Mouse (Mus musculus): ENCODE data around the gene Olfr262. TPM values are rescaled to one million over a fixed set of nuclear protein-coding genes. Genes with fewer than 3 reads are reported as not detected.

Olfr262 gene
- polyA plus RNA-seq (2012; fragmentation: generic; extraction: Trizol): not detected

DNA sequence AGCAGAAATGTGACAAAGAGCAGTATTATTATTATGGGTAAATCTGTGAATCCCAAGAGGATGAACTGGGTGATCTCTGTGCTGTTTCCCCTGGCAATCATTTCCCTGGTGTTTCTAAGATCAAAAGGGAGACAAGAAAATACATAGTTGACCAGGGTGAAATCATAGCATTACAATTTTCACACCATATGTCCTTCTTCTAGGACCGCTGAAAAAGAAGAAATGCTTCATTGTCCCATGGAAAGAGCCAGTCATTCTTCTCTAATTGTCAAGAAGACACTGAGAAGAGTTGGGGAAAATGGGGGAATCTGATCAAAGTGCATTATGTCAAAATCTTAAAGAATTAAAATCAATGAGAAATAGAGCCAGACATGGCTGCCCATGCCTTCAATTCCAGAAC lies at the start of gene Olfr262:
Gene Olfr262, minus strand, starts transcription at position 101 of the 400 bp plus-strand sequence.

DNA sequence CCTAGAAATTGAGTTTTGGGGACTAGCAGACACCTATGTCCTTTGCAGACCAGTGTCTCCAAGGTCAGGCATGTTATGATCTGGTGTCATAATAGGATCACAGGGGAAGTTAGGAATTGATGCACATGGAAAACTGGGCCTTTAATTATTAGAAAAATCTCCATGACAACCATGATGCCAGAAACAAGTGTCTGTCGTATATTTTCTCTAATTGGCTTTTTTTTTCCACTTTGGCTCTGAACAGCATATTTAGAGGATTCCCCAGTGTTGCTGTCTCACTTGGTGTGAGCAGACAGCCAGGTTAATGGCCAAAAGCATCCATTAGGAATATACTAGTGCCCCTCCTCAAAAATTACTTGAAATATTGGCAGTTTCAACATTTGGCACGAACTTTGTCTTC lies 38.1 kb upstream of the Olfr262 start, which contains the start of gene Olfr1434:
Gene Olfr1434, plus strand, starts transcription at position 301 of the 400 bp plus-strand sequence.

DNA sequence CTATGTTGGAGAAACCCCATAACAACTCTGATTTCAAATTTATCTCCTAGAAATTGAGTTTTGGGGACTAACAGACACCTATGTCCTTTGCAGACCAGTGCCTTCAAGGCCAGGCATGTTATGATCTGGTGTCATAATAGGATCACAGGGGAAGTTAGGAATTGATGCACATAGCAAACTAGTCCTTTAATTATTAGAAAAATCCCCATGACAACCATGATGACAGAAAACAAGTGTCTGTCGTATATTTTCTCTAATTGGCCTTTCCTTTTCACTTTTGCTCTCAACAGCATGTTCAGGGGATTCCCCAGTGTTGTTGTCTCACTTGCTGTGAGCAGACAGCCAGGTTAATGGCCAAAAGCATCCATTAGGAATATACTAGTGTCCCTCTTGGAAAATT lies 19.3 kb upstream of the Olfr262 start, which contains the start of gene Olfr235:
Gene Olfr235, plus strand, starts transcription at position 301 of the 400 bp plus-strand sequence.

DNA sequence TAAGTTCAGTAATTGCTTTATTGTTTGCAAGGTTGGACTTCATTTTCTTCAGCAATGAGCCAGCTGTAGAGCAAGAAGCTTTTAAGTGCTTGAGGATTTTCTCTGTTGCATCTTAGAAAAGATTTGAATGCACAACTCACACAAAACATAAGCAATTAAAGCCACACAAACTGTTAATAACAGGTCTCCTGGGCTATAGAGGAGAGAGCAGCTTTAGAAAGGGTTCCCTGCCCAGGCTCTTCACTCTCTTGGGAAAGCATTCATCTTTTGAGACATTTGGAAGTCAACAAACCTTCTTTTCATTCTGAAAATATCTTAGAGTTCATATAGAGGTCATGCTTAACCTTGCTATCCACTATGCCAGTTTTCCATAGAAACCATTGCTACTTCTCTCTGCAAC lies 9.0 kb downstream of the Olfr262 start, which contains the start of gene Olfr1432:
Gene Olfr1432, minus strand, starts transcription at position 101 of the 400 bp plus-strand sequence.

DNA sequence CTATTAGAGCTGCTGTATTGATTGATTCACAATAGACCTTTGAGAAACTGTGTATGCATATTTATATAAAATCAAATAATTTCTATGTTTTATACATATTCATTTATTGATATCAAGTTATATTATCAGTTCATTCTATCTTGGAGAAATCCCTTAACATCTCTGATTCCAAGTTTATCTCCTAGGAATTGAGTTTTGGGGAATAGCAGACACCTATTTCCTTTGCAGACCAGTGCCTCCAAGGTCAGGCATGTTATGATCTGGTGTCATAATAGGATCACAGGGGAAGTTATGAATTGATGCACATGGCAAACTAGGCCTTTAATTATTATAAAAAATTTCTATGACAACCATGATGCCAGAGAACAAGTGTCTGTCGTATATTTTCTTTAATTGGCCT lies 41.1 kb downstream of the Olfr262 start, which contains the start of gene Olfr1431:
Gene Olfr1431, plus strand, starts transcription at position 301 of the 400 bp plus-strand sequence.

Other genes starting within 250 kb of the Olfr262 start
- under 1 TPM in 1 of 2 experiments, not detected in 1; 0.02 TPM for gene Olfr1423, start 200.3 kb downstream of the Olfr262 start, polyA plus RNA-seq (2012; fragmentation: generic; extraction: Trizol)
- gene Olfr1424, start 179.0 kb downstream of the Olfr262 start, polyA plus RNA-seq (2012; fragmentation: generic; extraction: Trizol): not detected
- not detected for gene Olfr1425, start 163.9 kb downstream of the Olfr262 start, polyA plus RNA-seq (2012; fragmentation: generic; extraction: Trizol)
- gene Olfr1426, start 149.6 kb downstream of the Olfr262 start, polyA plus RNA-seq (2012; fragmentation: generic; extraction: Trizol): not detected
- gene Olfr1427, start 138.3 kb downstream of the Olfr262 start, polyA plus RNA-seq (2012; fragmentation: generic; extraction: Trizol): not detected
- not detected for gene Olfr1428, start 125.8 kb downstream of the Olfr262 start, polyA plus RNA-seq (2012; fragmentation: generic; extraction: Trizol)
- not detected for gene Olfr76, start 118.5 kb downstream of the Olfr262 start, polyA plus RNA-seq (2012; fragmentation: generic; extraction: Trizol)
- gene Olfr1555-ps1, start 71.5 kb downstream of the Olfr262 start, polyA plus RNA-seq (2012; fragmentation: generic; extraction: Trizol): not detected
- not detected for gene Olfr1431, start 41.0 kb downstream of the Olfr262 start, polyA plus RNA-seq (2012; fragmentation: generic; extraction: Trizol)
- gene Olfr1432, start 9.1 kb downstream of the Olfr262 start, polyA plus RNA-seq (2012; fragmentation: generic; extraction: Trizol): not detected
- gene Olfr235, start 19.4 kb upstream of the Olfr262 start, polyA plus RNA-seq (2012; fragmentation: generic; extraction: Trizol): not detected
- gene Olfr1434, start 38.2 kb upstream of the Olfr262 start, polyA plus RNA-seq (2012; fragmentation: generic; extraction: Trizol): not detected
- gene Olfr1436, start 57.5 kb upstream of the Olfr262 start, polyA plus RNA-seq (2012; fragmentation: generic; extraction: Trizol): not detected
- gene Olfr1437, start 83.4 kb upstream of the Olfr262 start, polyA plus RNA-seq (2012; fragmentation: generic; extraction: Trizol): not detected
- not detected for gene Olfr1438-ps1, start 94.3 kb upstream of the Olfr262 start, polyA plus RNA-seq (2012; fragmentation: generic; extraction: Trizol)
- gene Olfr1440, start 145.6 kb upstream of the Olfr262 start, polyA plus RNA-seq (2012; fragmentation: generic; extraction: Trizol): not detected
- gene Olfr1441, start 175.8 kb upstream of the Olfr262 start, polyA plus RNA-seq (2012; fragmentation: generic; extraction: Trizol): not detected
- not detected for gene Pfpl, start 186.2 kb upstream of the Olfr262 start, polyA plus RNA-seq (2012; fragmentation: generic; extraction: Trizol)
- under 1 TPM in 1 of 2 experiments, not detected in 1; 0.05 TPM for gene Mpeg1, start 219.1 kb upstream of the Olfr262 start, polyA plus RNA-seq (2012; fragmentation: generic; extraction: Trizol)